Mouse (Mus musculus) embryonic fibroblast, embryonic 13.5 days (primary cell): ENCODE data around the gene E2f2.

Source experiments
- CTCF ChIP-seq: IDR thresholded peaks from 2 replicates; pipeline ENCODE4 v1.5.1; 2011; ENCODE audit warnings: mild to moderate bottlenecking, control low read depth, low read length, moderate library complexity, borderline replicate concordance; ENCODE audit not compliant: insufficient read depth
- POLR2A ChIP-seq: IDR thresholded peaks from 2 replicates; pipeline ENCODE4 v1.6.1; 2011; ENCODE audit warnings: low read depth, mild to moderate bottlenecking, control low read depth, low read length, moderate library complexity

DNA sequence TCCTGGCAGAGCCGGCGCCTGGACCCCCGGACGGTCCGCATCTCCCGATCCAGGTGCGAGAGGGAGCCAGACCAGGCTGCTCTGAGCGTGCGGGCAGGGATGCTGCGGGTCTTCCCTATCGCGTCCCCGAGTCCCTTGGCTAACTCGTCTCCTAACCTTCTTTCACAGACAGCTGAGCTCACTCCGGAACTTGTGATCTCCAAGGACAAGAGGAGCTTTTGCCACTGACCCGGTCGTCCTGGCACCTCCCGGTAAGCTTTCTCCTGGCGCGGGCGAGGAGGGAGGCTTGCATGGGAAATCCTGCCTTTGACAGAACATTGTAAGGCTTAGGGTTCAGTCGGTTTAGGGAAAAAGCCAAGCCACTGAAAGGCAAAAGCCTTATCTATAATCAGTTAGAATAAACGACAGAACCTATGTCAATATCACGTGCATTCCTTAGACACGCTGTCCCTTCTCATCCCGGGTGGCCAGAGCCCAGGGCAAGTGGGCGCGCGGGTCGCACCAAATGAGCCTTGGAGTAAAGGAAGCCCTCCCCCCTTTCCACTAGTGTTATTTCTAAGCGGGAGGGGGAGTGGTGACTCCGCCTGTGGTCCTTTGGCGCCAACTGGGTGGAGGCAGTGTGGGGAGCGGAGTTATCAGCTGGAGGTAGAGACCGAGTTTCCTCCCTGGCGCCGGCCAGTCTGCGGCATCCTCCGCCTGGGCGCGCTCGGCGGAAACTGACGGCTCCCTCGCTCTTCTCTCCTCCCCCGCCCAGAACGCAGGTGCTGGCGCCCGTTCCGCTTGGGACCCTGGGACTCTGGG is 27.9 kb upstream of the E2f2 start:
- TF ChIP-seq CTCF (no peak), POLR2A (peak; percentile 30; the same call in 1 of the 2 replicates)
